Mouse (Mus musculus) adrenal gland, postnatal 25 days (tissue): ENCODE measurements around the gene Nexn. TPM values are rescaled to one million over a fixed set of nuclear protein-coding genes. Genes with fewer than 3 reads are reported as not detected.
"Not testable (repeated sequence)": the region's sequence is repeated elsewhere in the genome, so short reads cannot be mapped to it uniquely, and the experiment has no call there.

Experiments
- DNase-seq: peaks from one replicate; pipeline ENCODE4 v3.0.0; 2021; ENCODE audit warnings: mixed read lengths
- total RNA-seq: library from RNA; stranded (reverse); gene quantifications from 2 replicates; pipeline ENCODE4 v1.2.3, GENCODE M21; 2021

Gene Nexn
- total RNA-seq, 1 experiment from 2014 or later = 3.5 TPM

DNA sequence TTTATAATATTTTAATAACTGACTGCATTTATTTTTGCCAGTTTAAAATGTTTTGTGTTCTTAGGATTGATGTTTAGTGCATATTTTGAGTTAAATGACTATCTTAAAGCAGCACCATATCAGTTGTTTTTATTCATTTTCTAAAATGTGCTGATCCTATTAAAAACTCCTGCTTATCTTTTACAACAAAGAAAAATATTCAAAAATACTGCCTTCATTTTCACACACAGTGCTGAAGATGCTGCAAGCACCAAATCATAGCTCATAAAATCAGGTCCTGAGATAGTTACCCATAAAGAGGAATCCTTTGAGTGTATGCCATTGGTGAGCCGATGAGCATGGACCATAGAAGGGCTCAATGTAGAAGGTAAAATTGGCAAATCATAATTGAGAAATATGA lies 30.9 kb downstream of the Nexn start:
- DNase-seq = no peak

- no peak for DNase-seq
Measured at GRCm38 (mm10) chr3:152231333-152232100, 34.6 kb downstream of the Nexn start.

DNA sequence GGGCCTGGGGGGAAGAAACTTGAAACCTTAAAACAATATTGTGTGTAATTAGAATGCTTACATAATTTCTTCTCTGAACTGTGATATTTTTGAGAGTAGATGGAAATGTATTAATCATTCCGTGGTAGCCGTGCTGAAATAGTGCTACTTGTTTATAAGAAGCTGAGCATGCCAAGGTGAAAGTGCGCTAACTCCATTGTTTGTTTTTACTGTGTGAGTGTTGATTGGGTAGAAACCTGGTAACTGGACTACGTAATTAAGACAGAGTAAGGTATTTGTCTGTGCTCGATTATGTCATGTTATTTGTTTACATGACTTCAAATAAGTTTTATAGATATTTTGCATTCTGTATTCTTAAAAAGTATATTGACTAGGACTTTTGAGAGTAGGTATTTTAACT lies 36.9 kb downstream of the Nexn start:
- no peak for DNase-seq

DNA sequence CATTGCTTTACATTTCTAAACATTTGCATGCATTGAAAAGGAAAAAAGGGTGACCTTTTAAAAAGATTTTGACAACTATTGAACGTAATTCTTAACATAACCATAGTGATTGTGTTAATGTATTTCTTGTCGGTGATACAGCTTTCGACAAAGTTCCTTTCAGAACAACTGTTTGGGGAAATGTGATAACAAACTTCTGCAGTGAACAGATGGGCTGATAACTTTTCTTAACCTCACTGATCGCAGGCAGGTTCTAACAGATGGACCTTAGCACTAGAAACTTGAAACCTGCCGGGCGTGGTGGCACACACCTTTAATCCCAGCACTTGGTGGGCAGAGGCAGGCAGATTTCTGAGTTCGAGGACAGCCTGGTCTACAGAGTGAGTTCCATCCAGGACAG lies 37.3 kb downstream of the Nexn start:
- DNase-seq = no peak

DNA sequence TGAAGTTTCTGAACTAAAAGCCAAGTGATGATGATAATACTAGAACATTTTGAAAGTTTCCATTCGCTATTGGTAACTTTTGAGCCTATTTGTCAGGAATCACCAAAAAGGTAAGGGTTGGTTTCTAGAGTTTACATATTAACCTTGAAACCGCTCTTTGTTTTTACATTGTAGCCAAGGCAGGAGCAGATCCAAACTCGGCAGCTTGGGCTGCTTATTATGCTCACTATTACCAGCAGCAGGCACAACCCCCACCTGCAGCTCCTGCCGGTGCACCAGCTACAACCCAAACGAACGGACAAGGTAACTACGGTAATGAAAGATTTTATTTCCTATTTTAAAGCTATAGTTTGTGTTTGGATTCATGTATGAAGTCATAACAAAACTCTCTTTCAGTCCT lies 40.2 kb downstream of the Nexn start:
- DNase-seq = no peak

DNA sequence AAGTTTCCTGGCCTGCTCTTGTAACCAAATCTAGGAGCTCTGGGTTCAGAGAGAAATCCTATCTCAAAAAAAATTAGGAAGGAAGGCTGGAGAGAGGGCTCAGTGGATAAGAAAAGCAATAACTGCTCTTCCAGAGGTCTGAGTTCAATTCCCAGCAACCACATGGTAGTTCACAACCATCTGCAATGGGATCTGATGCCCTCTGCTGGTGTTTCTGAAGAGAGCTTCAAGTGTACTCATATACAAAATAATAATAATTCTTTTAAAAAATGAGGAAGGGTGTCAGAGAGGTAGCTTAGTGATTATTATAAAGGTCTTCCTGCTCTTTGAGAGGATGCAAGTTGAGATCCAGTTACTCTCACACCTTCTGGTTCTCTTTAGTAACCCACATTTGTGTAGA lies 41.2 kb downstream of the Nexn start:
- no peak for DNase-seq

GRCm38 (mm10) chr3:152213416-152213815 lies 52.7 kb downstream of the Nexn start:
- DNase-seq = no peak

GRCm38 (mm10) chr3:152211731-152212279 lies 54.3 kb downstream of the Nexn start:
- DNase-seq = no peak

- peak; percentile 68 for DNase-seq
Measured at GRCm38 (mm10) chr3:152210728-152211391, 55.3 kb downstream of the Nexn start.

- peak; percentile 100 for DNase-seq
Measured at GRCm38 (mm10) chr3:152209967-152210634, 56.0 kb downstream of the Nexn start, which contains the start of the genes Dnajb4 and Fubp1. Dnajb4 (minus strand) TSS chr3:152210302. Fubp1 (plus strand) TSS chr3:152210422.

- DNase-seq = no peak
Measured at GRCm38 (mm10) chr3:152209177-152209966, 56.8 kb downstream of the Nexn start.

DNA sequence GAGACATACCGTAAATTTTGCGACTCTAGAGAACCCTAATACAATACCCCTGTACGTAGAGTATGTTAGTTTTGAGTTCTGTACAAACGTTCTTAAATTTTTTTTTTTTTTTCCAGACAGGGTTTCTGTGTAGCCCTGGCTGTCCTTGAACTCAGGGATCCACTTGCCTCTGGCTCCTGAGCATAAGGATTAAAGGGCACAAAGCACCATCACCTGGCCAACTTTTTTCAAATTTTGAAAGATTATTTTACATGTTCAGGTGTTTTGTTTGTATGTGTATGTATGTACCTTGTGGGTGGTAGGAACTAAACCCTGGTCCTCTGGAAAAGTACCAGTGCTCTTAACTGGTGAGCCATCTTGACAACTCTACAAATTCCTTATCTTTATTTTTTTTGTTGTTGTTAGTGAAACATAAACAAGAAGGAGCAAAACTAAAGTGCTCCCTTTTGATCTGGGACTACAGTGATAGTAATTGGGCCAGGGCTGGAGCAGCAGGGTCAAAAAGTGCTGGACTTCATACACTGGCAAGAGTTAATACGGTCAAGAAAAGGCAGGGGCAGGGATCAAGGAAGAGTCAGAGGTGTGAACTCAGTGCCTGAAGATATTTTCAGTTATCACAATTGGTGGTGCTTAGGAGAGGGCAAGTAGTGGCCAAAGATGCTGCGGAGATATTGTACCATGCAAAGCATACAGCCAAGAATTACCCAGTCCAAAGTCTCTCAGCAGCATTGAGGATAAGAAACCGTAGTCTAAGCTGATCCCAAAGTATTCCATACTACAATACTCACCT lies 57.9 kb downstream of the Nexn start:
- no peak for DNase-seq

GRCm38 (mm10) chr3:152207156-152207555 lies 59.0 kb downstream of the Nexn start:
- DNase-seq = no peak

DNA sequence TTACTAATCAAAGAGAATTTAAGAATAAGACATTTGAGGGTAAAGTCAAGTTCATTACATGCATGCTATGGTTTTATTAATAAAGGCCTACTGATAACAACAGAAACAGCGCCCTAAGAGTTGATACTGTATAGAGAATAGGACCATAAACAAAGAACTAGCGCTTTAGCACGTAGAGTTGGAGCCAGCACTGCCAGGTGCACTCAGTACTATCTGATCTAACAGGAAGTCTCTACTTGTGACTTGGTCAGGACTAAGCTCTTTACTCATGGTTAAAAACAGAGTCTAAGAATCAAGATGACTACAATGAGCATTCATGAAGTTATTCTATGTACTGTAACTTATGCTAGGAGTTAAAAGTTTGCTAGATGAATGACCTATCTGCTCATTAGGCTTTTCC lies 61.6 kb downstream of the Nexn start:
- DNase-seq = no peak

DNA sequence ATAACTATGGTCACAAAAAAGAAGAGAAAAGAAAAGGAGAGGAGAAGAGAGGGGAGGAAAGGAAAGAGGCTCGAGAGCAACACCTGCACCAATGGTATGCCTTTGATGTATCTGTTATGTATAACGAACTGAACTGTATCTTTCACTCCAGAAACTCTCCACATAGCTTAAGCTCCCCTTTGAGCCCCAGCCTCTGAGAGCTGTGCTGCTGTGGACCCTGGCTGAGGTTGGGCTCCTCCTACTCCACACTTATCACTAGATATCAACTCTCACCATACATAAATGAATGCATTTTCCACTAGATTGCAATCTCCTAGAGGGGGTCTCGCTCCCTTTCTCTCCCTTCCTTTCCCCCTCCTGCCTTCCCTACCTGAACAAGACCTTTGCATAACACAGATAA lies 62.2 kb downstream of the Nexn start:
- no peak for DNase-seq

GRCm38 (mm10) chr3:152203411-152203810 lies 62.7 kb downstream of the Nexn start:
- no peak for DNase-seq

DNA sequence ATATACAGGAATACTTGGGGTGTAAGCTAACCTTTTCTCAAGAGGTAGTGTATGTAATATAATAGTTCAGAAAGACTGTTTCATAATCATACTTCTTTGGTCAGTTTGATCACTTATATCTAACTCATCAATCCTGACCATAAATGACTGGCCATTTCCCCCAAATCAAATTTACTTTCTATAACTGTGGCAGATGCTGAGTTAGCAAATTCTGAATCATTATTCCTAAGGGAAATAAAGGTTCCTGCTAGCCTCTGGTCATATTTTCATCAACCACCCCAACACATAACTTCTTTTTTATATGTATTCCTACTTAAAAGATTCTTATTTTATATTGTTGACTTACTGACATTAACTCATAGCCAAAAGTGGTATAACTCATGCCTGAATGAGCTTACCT lies 63.2 kb downstream of the Nexn start:
- DNase-seq = no peak

DNA sequence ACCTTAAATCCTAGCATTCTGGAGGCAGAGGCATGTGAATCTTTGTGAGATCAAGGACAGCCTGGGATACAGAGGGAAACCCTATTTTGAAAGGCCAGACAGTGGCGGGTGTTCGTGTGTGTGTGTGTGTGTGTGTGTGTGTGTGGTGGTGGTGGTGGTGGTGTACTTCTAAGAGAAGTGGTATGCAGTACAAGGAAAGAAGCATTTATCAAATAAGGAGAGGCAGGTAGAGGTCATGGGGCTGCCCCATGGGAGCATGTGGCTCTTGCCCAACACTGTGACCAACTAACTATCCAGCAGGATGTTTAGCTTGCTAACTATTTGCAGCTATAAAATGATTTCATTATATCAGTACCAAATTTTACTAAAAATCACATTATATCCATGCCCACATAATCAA lies 64.5 kb downstream of the Nexn start:
- no peak for DNase-seq

DNA sequence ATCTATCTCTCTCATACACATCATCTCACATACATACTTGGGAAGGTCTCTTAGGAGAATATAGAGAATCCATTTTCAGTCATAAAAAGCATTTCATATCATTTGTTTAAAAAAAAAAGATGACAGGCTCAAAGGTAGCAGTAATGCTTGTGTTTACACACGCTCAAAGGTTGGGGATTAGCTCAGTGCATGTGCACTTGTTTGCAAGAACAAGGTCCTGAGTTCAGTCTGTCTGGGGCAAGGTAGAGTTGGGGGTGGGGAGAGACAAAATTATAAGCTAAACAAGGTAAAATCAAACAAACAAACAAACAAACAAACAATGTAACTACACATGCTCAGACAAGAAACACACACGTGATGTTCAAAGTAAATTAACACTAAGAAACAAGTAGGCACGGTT lies 65.0 kb downstream of the Nexn start:
- no peak for DNase-seq

- no peak for DNase-seq
Measured at GRCm38 (mm10) chr3:152199125-152199524, 67.0 kb downstream of the Nexn start.

DNA sequence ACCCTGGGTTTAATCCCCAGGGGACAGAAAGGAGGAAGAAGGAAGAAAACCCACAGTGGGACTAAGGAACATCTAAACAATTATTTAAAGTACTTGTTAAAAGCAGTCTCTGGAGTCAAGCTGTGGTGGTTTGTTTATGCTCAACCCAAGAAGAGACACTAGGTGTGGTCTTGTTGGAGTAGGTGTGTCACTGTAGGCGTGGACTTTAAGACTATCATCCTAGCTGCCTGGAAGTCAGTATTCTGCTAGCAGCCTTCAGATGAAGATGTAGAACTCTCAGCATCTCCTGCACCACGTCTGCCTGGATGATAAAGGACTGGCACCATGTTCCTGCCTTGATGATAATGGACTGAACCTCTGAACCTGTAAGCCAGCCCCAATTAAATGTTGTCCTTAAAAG lies 68.9 kb downstream of the Nexn start:
- not testable (repeated sequence) for DNase-seq
